Mouse (Mus musculus): ENCODE results near the gene Cant1.

GRCm38 (mm10) chr11:118378656-118379055 lies 40.2 kb downstream of the Cant1 start:
- TF ChIP-seq NANOG (IDR thresholded peaks at IDR 0.05; ENCODE audit: borderline replicate concordance, low read length) (no peak), CTCF (conservative IDR thresholded peaks at IDR 0.05; ENCODE audit: low read length) (no peak), POU5F1 (IDR thresholded peaks at IDR 0.05; ENCODE audit: borderline replicate concordance, low read length) (no peak)
